In the genomic region with DNA sequence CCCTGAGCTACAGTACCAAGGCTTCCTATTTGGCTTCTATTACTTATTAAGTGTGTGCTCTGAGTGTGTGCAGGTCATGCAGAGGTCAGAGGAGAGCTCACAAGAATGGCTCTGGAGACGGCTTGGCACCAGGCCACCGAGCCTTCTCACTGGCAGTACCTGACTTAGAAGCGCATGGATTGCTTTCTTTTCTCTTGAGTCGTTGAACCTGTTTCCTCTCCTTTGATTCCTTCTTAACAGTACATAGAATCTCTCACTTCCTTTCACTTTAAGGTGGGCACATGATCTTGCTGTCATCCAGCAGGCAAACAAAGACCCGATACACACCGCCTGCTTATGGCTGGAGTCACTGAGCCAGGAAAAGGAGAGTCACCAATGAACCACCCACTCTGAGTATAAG, we compare ENCODE assay signal across 9 mouse cellular contexts.
DNase-seq lines count a peak whose midpoint lies in the region; ATAC-seq and TF ChIP-seq lines count a peak whose summit lies in the region.
"Had no signal": no experiment of that assay in that cellular context is flagged by ENCODE, and none has a peak within 500 bp of the region (broad histone marks: within the 10 kb centered on the region; RNA-seq: fewer than 3 reads in every experiment).

No protein-coding gene starts in this region.

- TF ChIP-seq CTCF in heart, postnatal 0 days (IDR thresholded peaks at IDR 0.05; ENCODE audit: low read depth) = no peak

- 13% methylated on average over 6 of the region's 6 CpGs for WGBS in heart, postnatal 0 days
- 72% methylated on average over 6 of the region's 6 CpGs for WGBS in midbrain, embryonic 15.5 days
- WGBS in hindbrain, embryonic 12.5 days = 63% methylated on average over 6 of the region's 6 CpGs

- peaks cover 15% of the 10 kb centered on the region for H3K4me1 ChIP-seq in heart, postnatal 0 days (ENCODE audit: control insufficient read depth, insufficient read depth)
- H3K4me1 ChIP-seq in midbrain, embryonic 15.5 days = no peaks in the 10 kb centered on the region
- peaks cover 6% of the 10 kb centered on the region; the same call in 1 of the 2 replicates for H3K4me1 ChIP-seq in hindbrain, embryonic 12.5 days

- no peaks in the 10 kb centered on the region for H3K9me3 ChIP-seq in heart, postnatal 0 days (replicated peaks; ENCODE audit: control insufficient read depth, low read length)
- no peaks in the 10 kb centered on the region for H3K9me3 ChIP-seq in midbrain, embryonic 15.5 days
- H3K9me3 ChIP-seq in hindbrain, embryonic 12.5 days (replicated peaks) = no peaks in the 10 kb centered on the region

- peak overlapping the region; percentile 14; the same call in 1 of the 2 replicates for H3K9ac ChIP-seq in heart, postnatal 0 days (replicated peaks; ENCODE audit: low read depth, low read length)
- no peak overlapping the region for H3K9ac ChIP-seq in midbrain, embryonic 15.5 days
- no peak overlapping the region for H3K9ac ChIP-seq in hindbrain, embryonic 12.5 days

- peak; percentile 73 for ATAC-seq in heart, postnatal 0 days (ENCODE audit: insufficient read depth, low read depth)
- no peak for ATAC-seq in midbrain, embryonic 15.5 days (replicated peaks)
- ATAC-seq in hindbrain, embryonic 12.5 days (ENCODE audit: low FRiP score) = no peak

- no peaks in the 10 kb centered on the region for H3K27me3 ChIP-seq in heart, postnatal 0 days (ENCODE audit: control insufficient read depth, insufficient read depth, low read length)
- H3K27me3 ChIP-seq in midbrain, embryonic 15.5 days (replicated peaks) = no peaks in the 10 kb centered on the region
- H3K27me3 ChIP-seq in hindbrain, embryonic 12.5 days = no peaks in the 10 kb centered on the region

- DNase-seq in testis, postnatal 10 days (ENCODE audit: low spot score) = peak; percentile 55
- no peak for DNase-seq in testis, postnatal 14 days (ENCODE audit: low spot score)
- peak; percentile 62 for DNase-seq in heart, postnatal 0 days (ENCODE audit: low spot score)
- DNase-seq in lung, adult 18-20 months = peak; percentile 62 to 79
- DNase-seq in urinary bladder, postnatal 36 days (ENCODE audit: low spot score in 2 of 2) = peak; percentile 42 to 60
- DNase-seq in cerebellum, adult 8-10 months = no peak
- DNase-seq: midbrain, embryonic 14.5 days had no signal

- no peak for TF ChIP-seq EP300 in heart, postnatal 0 days (IDR thresholded peaks at IDR 0.05; ENCODE audit: low read depth)

- H3K4me3 ChIP-seq in heart, postnatal 0 days (ENCODE audit: low read depth, low read length) = no peak overlapping the region
- no peak overlapping the region for H3K4me3 ChIP-seq in midbrain, embryonic 15.5 days
- no peak overlapping the region for H3K4me3 ChIP-seq in hindbrain, embryonic 12.5 days

- peak overlapping the region; percentile 26; the same call in 1 of the 2 replicates for H3K4me2 ChIP-seq in heart, postnatal 0 days (ENCODE audit: low read depth, low read length)
- H3K4me2 ChIP-seq in midbrain, embryonic 15.5 days = no peak overlapping the region
- H3K4me2 ChIP-seq in hindbrain, embryonic 12.5 days (replicated peaks) = no peak overlapping the region

- no peaks in the 10 kb centered on the region for H3K36me3 ChIP-seq in heart, postnatal 0 days (replicated peaks; ENCODE audit: control insufficient read depth, insufficient read depth, low read length)
- H3K36me3 ChIP-seq in midbrain, embryonic 15.5 days (replicated peaks) = no peaks in the 10 kb centered on the region
- no peaks in the 10 kb centered on the region for H3K36me3 ChIP-seq in hindbrain, embryonic 12.5 days

- peak overlapping the region; percentile 48 for H3K27ac ChIP-seq in heart, postnatal 0 days (ENCODE audit: low read depth)
- H3K27ac ChIP-seq in midbrain, embryonic 15.5 days = no peak overlapping the region
- H3K27ac ChIP-seq in hindbrain, embryonic 12.5 days = no peak overlapping the region

Comparison
In these comparisons a context has a peak if more than half of its experiments do, and no peak if none do; other contexts are left out.
1. DNase-seq: peak in testis, postnatal 10 days (single experiment), heart, postnatal 0 days (single experiment), lung, adult 18-20 months (2 of 2) and urinary bladder, postnatal 36 days (2 of 2); none in testis, postnatal 14 days (single experiment) and cerebellum, adult 8-10 months (single experiment).